Mouse (Mus musculus): ENCODE data around the gene Itgad. TPM values are rescaled to one million over a fixed set of nuclear protein-coding genes. Genes with fewer than 3 reads are reported as not detected.

The Itgad gene
- polyA plus RNA-seq, 1 experiment from 2014 or later = not detected

DNA sequence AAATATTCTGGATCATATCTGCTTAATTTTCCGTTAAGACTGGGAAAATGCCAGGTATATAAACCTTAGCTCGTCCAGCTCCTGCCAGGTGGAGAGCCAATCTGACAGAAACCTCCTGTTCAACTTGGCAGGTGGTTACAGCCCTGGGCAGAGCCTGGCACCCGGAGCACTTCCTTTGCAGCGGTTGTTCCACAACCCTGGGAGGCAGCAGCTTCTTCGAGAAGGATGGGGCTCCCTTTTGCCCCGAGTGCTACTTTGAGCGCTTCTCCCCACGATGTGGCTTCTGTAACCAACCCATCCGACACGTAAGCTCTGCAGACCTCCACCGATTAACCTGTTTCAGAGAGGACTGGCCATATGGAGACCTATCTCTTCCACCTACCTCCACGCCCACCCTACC is 97.8 kb downstream of the Itgad start:
- H3K4me3 ChIP-seq (ENCODE audit: low read depth, low read length) = peak overlapping the region; percentile 30
- H3K27me3 ChIP-seq (ENCODE audit: control insufficient read depth, insufficient read depth, low read length) = no peaks in the 10 kb centered on the region
- WGBS = 43% methylated on average over 12 of the region's 12 CpGs
- H3K4me1 ChIP-seq (ENCODE audit: control insufficient read depth, insufficient read depth, low read length) = peaks cover 9% of the 10 kb centered on the region
- DNase-seq (ENCODE audit: low spot score) (no peak), ATAC-seq (ENCODE audit: insufficient read depth, low FRiP score, low TSS enrichment) (no peak)
- H3K36me3 ChIP-seq (ENCODE audit: control insufficient read depth, insufficient read depth, low read length) = no peaks in the 10 kb centered on the region
- peak overlapping the region; percentile 19; the same call in 1 of the 2 replicates for H3K9ac ChIP-seq (ENCODE audit: low read length)
- H3K4me2 ChIP-seq (ENCODE audit: low read depth) = peak overlapping the region; percentile 45
- H3K9me3 ChIP-seq (ENCODE audit: control insufficient read depth, low read length) = no peaks in the 10 kb centered on the region
- no peak overlapping the region for H3K27ac ChIP-seq (ENCODE audit: low read depth, low read length)

DNA sequence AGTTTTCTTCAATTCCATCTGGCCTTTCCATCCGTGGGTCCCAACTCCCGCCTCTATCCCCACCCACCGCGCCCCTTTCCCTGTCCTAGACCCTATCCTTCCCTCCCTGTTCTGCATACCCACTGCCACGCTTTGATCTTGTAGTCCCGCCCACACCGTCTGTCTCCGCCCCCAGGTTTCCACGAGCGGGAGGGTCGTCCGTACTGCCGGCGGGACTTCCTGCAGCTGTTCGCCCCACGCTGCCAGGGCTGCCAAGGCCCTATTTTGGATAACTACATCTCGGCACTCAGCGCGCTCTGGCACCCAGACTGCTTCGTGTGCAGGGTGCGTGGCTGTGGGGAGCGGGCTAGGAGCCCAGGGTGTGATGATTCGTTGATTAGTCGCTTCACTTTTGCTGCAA is 98.4 kb downstream of the Itgad start:
- WGBS = 8% methylated on average over 24 of the region's 24 CpGs
- peak; percentile 48; the same call in 1 of the 2 replicates for ATAC-seq (ENCODE audit: insufficient read depth, low FRiP score, low TSS enrichment)
- Histone ChIP-seq H3K4me1 (ENCODE audit: control insufficient read depth, insufficient read depth, low read length) (peaks cover 9% of the 10 kb centered on the region), H3K27me3 (ENCODE audit: control insufficient read depth, insufficient read depth, low read length) (no peaks in the 10 kb centered on the region), H3K27ac (ENCODE audit: low read depth, low read length) (no peak overlapping the region), H3K4me2 (ENCODE audit: low read depth) (peak overlapping the region; percentile 45), H3K9ac (ENCODE audit: low read length) (peak overlapping the region; percentile 19), H3K9me3 (ENCODE audit: control insufficient read depth, low read length) (no peaks in the 10 kb centered on the region), H3K4me3 (ENCODE audit: low read depth, low read length) (peak overlapping the region; percentile 30), H3K36me3 (ENCODE audit: control insufficient read depth, insufficient read depth, low read length) (no peaks in the 10 kb centered on the region)
- peak; percentile 52 for DNase-seq (ENCODE audit: low spot score)

DNA sequence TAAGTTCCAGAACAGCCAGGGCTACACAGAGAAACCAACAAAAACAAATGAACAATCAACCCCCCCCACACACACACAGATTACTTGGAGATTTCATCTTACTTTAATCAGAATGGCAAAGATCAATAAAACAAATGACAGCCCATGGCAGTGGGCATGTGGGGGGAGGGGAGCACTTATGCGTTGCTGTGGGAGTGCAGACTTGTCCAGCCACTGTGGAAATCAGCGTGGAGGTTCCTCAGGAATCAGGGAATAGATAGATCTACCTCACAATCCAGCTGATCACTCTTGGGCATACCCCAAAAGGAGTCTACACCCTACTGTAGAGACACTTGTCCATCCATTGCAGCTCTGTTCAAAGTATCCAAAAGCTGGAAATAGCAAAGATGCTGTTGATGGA is 100.8 kb downstream of the Itgad start:
- no peak overlapping the region for H3K4me3 ChIP-seq (ENCODE audit: low read depth, low read length)
- 60% methylated on average over 2 of the region's 2 CpGs for WGBS
- H3K4me2 ChIP-seq (ENCODE audit: low read depth) = no peak overlapping the region
- H3K9me3 ChIP-seq (ENCODE audit: control insufficient read depth, low read length) = no peaks in the 10 kb centered on the region
- ATAC-seq (ENCODE audit: insufficient read depth, low FRiP score, low TSS enrichment) (no peak), DNase-seq (ENCODE audit: low spot score) (no peak)
- H3K36me3 ChIP-seq (ENCODE audit: control insufficient read depth, insufficient read depth, low read length) = no peaks in the 10 kb centered on the region
- H3K27me3 ChIP-seq (ENCODE audit: control insufficient read depth, insufficient read depth, low read length) = no peaks in the 10 kb centered on the region
- H3K4me1 ChIP-seq (ENCODE audit: control insufficient read depth, insufficient read depth, low read length) = peaks cover 5% of the 10 kb centered on the region; the same call in 1 of the 2 replicates
- H3K27ac ChIP-seq (ENCODE audit: low read depth, low read length) = no peak overlapping the region
- H3K9ac ChIP-seq (ENCODE audit: low read length) = no peak overlapping the region

DNA sequence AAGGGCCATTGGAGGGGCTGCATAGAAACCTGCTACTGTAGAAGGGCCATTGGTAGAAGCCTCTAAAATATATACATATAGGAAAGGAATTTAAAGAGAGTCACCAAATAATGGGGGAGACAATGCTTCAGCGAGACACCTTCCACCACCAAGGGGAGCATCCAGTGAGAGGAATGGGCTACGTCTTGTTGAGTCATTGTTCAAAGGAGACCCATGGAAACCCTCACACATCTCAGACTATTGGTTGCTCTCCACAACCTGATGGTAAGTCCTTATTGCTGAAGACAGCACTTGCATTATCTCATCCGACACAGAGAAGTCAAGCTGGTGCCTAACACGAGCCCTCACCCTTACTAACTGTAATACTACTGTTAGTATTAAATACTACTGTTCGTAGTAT is 101.6 kb downstream of the Itgad start:
- 87% methylated on average over 5 of the region's 5 CpGs for WGBS
- Histone ChIP-seq H3K4me3 (ENCODE audit: low read depth, low read length) (no peak overlapping the region), H3K36me3 (ENCODE audit: control insufficient read depth, insufficient read depth, low read length) (no peaks in the 10 kb centered on the region), H3K4me1 (ENCODE audit: control insufficient read depth, insufficient read depth, low read length) (peaks cover 5% of the 10 kb centered on the region; the same call in 1 of the 2 replicates), H3K9me3 (ENCODE audit: control insufficient read depth, low read length) (no peaks in the 10 kb centered on the region), H3K27ac (ENCODE audit: low read depth, low read length) (no peak overlapping the region), H3K27me3 (ENCODE audit: control insufficient read depth, insufficient read depth, low read length) (no peaks in the 10 kb centered on the region), H3K4me2 (ENCODE audit: low read depth) (no peak overlapping the region), H3K9ac (ENCODE audit: low read length) (no peak overlapping the region)
- DNase-seq (ENCODE audit: low spot score) (no peak), ATAC-seq (ENCODE audit: insufficient read depth, low FRiP score, low TSS enrichment) (no peak)

DNA sequence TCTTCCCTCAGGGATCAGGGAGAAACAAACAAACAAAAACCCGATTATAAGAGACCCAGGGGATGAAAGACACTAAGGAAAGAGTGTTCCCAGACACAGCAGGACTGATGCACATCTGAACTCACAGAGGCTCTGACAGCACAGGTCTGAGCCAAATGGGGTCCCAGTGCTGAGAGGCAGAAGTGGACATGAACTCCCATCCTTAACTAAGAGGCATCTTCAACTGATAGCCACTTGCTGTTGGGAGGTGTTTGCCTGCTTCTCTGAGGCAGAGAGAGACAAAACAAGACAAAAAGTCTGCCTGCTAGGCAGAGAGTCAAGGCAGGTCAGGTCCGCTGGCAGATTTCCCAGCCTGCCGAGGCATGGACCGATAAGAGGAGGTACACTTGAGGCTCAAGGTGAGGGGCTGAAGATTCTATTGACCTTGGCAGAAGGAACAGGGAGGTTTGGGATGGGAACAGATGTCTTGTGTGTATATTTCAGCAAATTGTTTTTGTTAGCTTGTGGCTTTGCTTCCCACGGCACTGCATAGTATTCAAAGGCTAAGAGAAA is 102.7 kb downstream of the Itgad start:
- no peak for ATAC-seq (ENCODE audit: insufficient read depth, low FRiP score, low TSS enrichment)
- WGBS = 77% methylated on average over 5 of the region's 5 CpGs
- H3K9ac ChIP-seq (ENCODE audit: low read length) = no peak overlapping the region

DNA sequence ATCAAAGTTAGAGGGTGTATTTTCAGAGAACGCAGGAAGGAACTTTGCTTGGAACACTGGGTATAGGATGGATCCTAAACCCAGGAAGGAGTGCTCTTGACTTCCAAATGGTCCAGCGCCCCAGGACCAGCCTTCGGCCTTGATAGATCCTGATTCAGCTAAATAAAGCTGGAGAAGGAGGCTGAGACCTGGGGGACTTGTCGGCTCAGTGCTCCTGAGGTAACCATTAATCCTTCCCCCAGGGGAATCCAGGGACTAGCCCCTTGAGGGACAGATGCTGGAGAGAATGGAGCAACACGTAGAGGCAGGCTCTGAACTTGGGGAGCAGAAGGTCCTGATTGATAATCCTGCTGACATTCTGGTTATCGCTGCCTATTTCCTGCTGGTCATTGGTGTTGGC is 111.2 kb downstream of the Itgad start, which contains the start of gene Slc5a2:
TSS of gene Slc5a2 (plus strand) at position 247 of the 400 bp plus-strand sequence.
- ATAC-seq (ENCODE audit: insufficient read depth, low FRiP score, low TSS enrichment) (no peak), DNase-seq (ENCODE audit: low spot score) (no peak)
- no peaks in the 10 kb centered on the region for H3K27me3 ChIP-seq (ENCODE audit: control insufficient read depth, insufficient read depth, low read length)
- no peak within 1 kb of the TSS for H3K9ac ChIP-seq (ENCODE audit: low read length)
- 86% methylated on average over 6 of the region's 6 CpGs for WGBS
- H3K36me3 ChIP-seq (ENCODE audit: control insufficient read depth, insufficient read depth, low read length) = no peaks in the 10 kb centered on the region
- H3K4me1 ChIP-seq (ENCODE audit: control insufficient read depth, insufficient read depth, low read length) = no peaks in the 10 kb centered on the region
- H3K27ac ChIP-seq (ENCODE audit: low read depth, low read length) = no peak within 1 kb of the TSS
- no peak within 1 kb of the TSS for H3K4me3 ChIP-seq (ENCODE audit: low read depth, low read length)
- no peaks in the 10 kb centered on the region for H3K9me3 ChIP-seq (ENCODE audit: control insufficient read depth, low read length)
- no peak within 1 kb of the TSS for H3K4me2 ChIP-seq (ENCODE audit: low read depth)

More for the DNA sequence above, 102.7 kb downstream of the Itgad start:
- no peaks in the 10 kb centered on the region for H3K9me3 ChIP-seq (ENCODE audit: control insufficient read depth, low read length)
- H3K4me1 ChIP-seq (ENCODE audit: control insufficient read depth, insufficient read depth, low read length) = peaks cover 5% of the 10 kb centered on the region; the same call in 1 of the 2 replicates
- H3K27ac ChIP-seq (ENCODE audit: low read depth, low read length) = no peak overlapping the region
- H3K36me3 ChIP-seq (ENCODE audit: control insufficient read depth, insufficient read depth, low read length) = no peaks in the 10 kb centered on the region
- DNase-seq (ENCODE audit: low spot score) = no peak
- H3K4me3 ChIP-seq (ENCODE audit: low read depth, low read length) = no peak overlapping the region
- H3K27me3 ChIP-seq (ENCODE audit: control insufficient read depth, insufficient read depth, low read length) = no peaks in the 10 kb centered on the region
- H3K4me2 ChIP-seq (ENCODE audit: low read depth) = no peak overlapping the region

DNA sequence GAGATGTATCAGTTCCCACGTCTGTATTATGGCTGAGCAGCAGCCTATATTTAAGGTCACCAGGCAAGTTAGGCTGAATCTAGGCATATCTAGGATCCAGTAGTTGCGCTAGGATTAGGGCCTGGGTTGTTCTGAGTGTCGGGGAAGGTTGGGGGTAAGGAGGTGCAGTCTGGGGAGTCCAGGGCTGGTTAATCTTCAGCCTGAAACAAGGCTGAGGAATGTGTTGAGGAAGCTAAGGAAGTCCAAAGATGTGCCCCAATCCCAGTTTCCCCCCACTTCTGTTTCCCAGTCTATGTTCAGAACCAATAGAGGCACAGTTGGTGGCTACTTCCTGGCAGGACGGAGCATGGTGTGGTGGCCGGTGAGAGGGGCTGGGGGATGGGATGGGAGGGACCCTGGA is 111.9 kb downstream of the Itgad start:
- H3K27ac ChIP-seq (ENCODE audit: low read depth, low read length) = no peak overlapping the region
- no peaks in the 10 kb centered on the region for H3K9me3 ChIP-seq (ENCODE audit: control insufficient read depth, low read length)
- ATAC-seq (ENCODE audit: insufficient read depth, low FRiP score, low TSS enrichment) (no peak), DNase-seq (ENCODE audit: low spot score) (no peak)
- no peaks in the 10 kb centered on the region; the same call in 1 of the 2 replicates for H3K36me3 ChIP-seq (ENCODE audit: control insufficient read depth, insufficient read depth, low read length)
- no peak overlapping the region for H3K9ac ChIP-seq (ENCODE audit: low read length)
- no peak overlapping the region for H3K4me2 ChIP-seq (ENCODE audit: low read depth)
- H3K4me3 ChIP-seq (ENCODE audit: low read depth, low read length) = no peak overlapping the region
- no peaks in the 10 kb centered on the region for H3K4me1 ChIP-seq (ENCODE audit: control insufficient read depth, insufficient read depth, low read length)
- 77% methylated on average over 5 of the region's 5 CpGs for WGBS
- no peaks in the 10 kb centered on the region for H3K27me3 ChIP-seq (ENCODE audit: control insufficient read depth, insufficient read depth, low read length)

DNA sequence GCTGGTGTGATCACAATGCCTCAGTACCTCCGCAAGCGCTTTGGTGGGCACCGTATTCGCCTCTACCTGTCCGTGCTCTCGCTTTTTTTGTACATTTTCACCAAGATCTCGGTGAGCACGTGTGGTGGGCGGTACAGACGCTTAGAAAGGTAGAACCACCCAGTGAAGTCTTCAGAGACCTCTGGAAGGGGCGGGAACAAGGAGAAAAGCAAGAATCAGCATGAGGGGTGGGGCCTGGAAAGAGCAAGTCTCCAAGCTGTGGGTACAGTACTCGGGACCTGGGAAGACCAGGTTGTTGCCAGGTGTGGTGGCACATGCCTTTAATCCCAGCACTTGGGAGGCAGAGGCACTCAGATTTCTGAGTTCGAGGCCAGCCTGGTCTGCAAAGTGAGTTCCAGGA is 113.2 kb downstream of the Itgad start:
- H3K4me2 ChIP-seq (ENCODE audit: low read depth) = no peak overlapping the region
- no peak overlapping the region for H3K4me3 ChIP-seq (ENCODE audit: low read depth, low read length)
- H3K27me3 ChIP-seq (ENCODE audit: control insufficient read depth, insufficient read depth, low read length) = no peaks in the 10 kb centered on the region
- H3K27ac ChIP-seq (ENCODE audit: low read depth, low read length) = no peak overlapping the region
- H3K9ac ChIP-seq (ENCODE audit: low read length) = no peak overlapping the region
- ATAC-seq (ENCODE audit: insufficient read depth, low FRiP score, low TSS enrichment) (no peak), DNase-seq (ENCODE audit: low spot score) (no peak)
- no peaks in the 10 kb centered on the region for H3K9me3 ChIP-seq (ENCODE audit: control insufficient read depth, low read length)
- no peaks in the 10 kb centered on the region for H3K4me1 ChIP-seq (ENCODE audit: control insufficient read depth, insufficient read depth, low read length)
- no peaks in the 10 kb centered on the region; the same call in none of the 2 replicates for H3K36me3 ChIP-seq (ENCODE audit: control insufficient read depth, insufficient read depth, low read length)
- WGBS = 63% methylated on average over 13 of the region's 13 CpGs

DNA sequence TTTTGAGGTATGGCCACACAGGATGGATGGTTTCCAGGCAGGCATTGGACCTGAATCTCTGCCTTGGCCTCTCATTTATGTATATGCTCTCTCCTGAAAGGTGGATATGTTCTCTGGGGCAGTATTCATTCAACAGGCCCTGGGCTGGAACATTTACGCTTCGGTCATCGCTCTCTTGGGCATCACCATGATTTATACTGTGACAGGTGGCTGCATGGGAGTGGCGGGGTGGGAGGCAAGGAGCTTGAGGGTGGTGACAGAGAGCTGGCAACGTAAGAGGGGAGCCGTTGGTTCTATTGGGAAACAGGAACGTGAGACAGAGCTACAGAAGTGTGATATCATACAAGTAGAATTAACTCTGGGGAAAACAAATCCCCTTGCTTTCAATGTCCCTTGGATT is 113.6 kb downstream of the Itgad start:
- Histone ChIP-seq H3K9me3 (ENCODE audit: control insufficient read depth, low read length) (no peaks in the 10 kb centered on the region), H3K4me2 (ENCODE audit: low read depth) (no peak overlapping the region), H3K4me3 (ENCODE audit: low read depth, low read length) (no peak overlapping the region), H3K27ac (ENCODE audit: low read depth, low read length) (no peak overlapping the region), H3K27me3 (ENCODE audit: control insufficient read depth, insufficient read depth, low read length) (no peaks in the 10 kb centered on the region), H3K9ac (ENCODE audit: low read length) (no peak overlapping the region), H3K36me3 (ENCODE audit: control insufficient read depth, insufficient read depth, low read length) (peaks cover 4% of the 10 kb centered on the region), H3K4me1 (ENCODE audit: control insufficient read depth, insufficient read depth, low read length) (no peaks in the 10 kb centered on the region)
- DNase-seq (ENCODE audit: low spot score) (no peak), ATAC-seq (ENCODE audit: insufficient read depth, low FRiP score, low TSS enrichment) (no peak)
- WGBS = 81% methylated on average over 7 of the region's 7 CpGs

All from neural tube, embryonic 11.5 days (tissue).